Mouse (Mus musculus): Measurements from ENCODE around the gene Hist1h1d.

Hist1h1d gene

GRCm38 (mm10) chr13:23552962-23553361, at the start of gene Hist1h1d:
TSS of gene Hist1h1d (plus strand) at chr13:23553262.
- no peak for DNase-seq (ENCODE audit: low read depth in 1 of 2, low spot score in 2 of 2)

- no peak for DNase-seq (ENCODE audit: low read depth in 1 of 2, low spot score in 2 of 2)
These were observed 49.3 kb upstream of the Hist1h1d start for GRCm38 (mm10) chr13:23503797-23504196.

GRCm38 (mm10) chr13:23505662-23506345, 47.3 kb upstream of the Hist1h1d start:
- DNase-seq (ENCODE audit: low read depth in 1 of 2, low spot score in 2 of 2): no peak

- DNase-seq (ENCODE audit: low read depth in 1 of 2, low spot score in 2 of 2): peak in 1 of 2 experiments; percentile 26
These were observed 46.7 kb upstream of the Hist1h1d start for GRCm38 (mm10) chr13:23506351-23506750.

GRCm38 (mm10) chr13:23506819-23507515, 46.1 kb upstream of the Hist1h1d start:
- no peak for DNase-seq (ENCODE audit: low read depth in 1 of 2, low spot score in 2 of 2)

GRCm38 (mm10) chr13:23510127-23510526, 42.9 kb upstream of the Hist1h1d start:
- no peak for DNase-seq (ENCODE audit: low read depth in 1 of 2, low spot score in 2 of 2)

- DNase-seq (ENCODE audit: low read depth in 1 of 2, low spot score in 2 of 2): no peak
These were observed 39.5 kb upstream of the Hist1h1d start for GRCm38 (mm10) chr13:23513517-23513916.

- no peak for DNase-seq (ENCODE audit: low read depth in 1 of 2, low spot score in 2 of 2)
These were observed 37.8 kb upstream of the Hist1h1d start for GRCm38 (mm10) chr13:23515281-23515680.

- no peak for DNase-seq (ENCODE audit: low read depth in 1 of 2, low spot score in 2 of 2)
These were observed 37.0 kb upstream of the Hist1h1d start for GRCm38 (mm10) chr13:23515826-23516620.

GRCm38 (mm10) chr13:23516822-23517602, 36.0 kb upstream of the Hist1h1d start:
- peak in 1 of 2 experiments; percentile 71 for DNase-seq (ENCODE audit: low read depth in 1 of 2, low spot score in 2 of 2)

- peak; percentile 88 to 92 for DNase-seq (ENCODE audit: low read depth in 1 of 2, low spot score in 2 of 2)
These were observed 35.3 kb upstream of the Hist1h1d start for GRCm38 (mm10) chr13:23517603-23518294.

- no peak for DNase-seq (ENCODE audit: low read depth in 1 of 2, low spot score in 2 of 2)
These were observed 34.8 kb upstream of the Hist1h1d start for GRCm38 (mm10) chr13:23518295-23518603.

GRCm38 (mm10) chr13:23518885-23519284, 34.2 kb upstream of the Hist1h1d start:
- DNase-seq (ENCODE audit: low read depth in 1 of 2, low spot score in 2 of 2): peak; percentile 75 to 81

GRCm38 (mm10) chr13:23519416-23519815, 33.6 kb upstream of the Hist1h1d start:
- DNase-seq (ENCODE audit: low read depth in 1 of 2, low spot score in 2 of 2): peak; percentile 57 to 77

GRCm38 (mm10) chr13:23521703-23522102, 31.4 kb upstream of the Hist1h1d start:
- peak; percentile 54 to 73 for DNase-seq (ENCODE audit: low read depth in 1 of 2, low spot score in 2 of 2)

- DNase-seq (ENCODE audit: low read depth in 1 of 2, low spot score in 2 of 2): no peak
These were observed 29.1 kb upstream of the Hist1h1d start for GRCm38 (mm10) chr13:23523976-23524375.

GRCm38 (mm10) chr13:23524654-23525053, 28.4 kb upstream of the Hist1h1d start:
- DNase-seq (ENCODE audit: low read depth in 1 of 2, low spot score in 2 of 2): peak in 1 of 2 experiments; percentile 64

- no peak for DNase-seq (ENCODE audit: low read depth in 1 of 2, low spot score in 2 of 2)
These were observed 27.2 kb upstream of the Hist1h1d start for GRCm38 (mm10) chr13:23525901-23526300.

GRCm38 (mm10) chr13:23526312-23526711, 26.8 kb upstream of the Hist1h1d start:
- peak; percentile 76 to 80 for DNase-seq (ENCODE audit: low read depth in 1 of 2, low spot score in 2 of 2)

GRCm38 (mm10) chr13:23529005-23529404, 24.1 kb upstream of the Hist1h1d start:
- no peak for DNase-seq (ENCODE audit: low read depth in 1 of 2, low spot score in 2 of 2)

Data from monocyte, adult 2 months (primary cell).